Mouse (Mus musculus) CH12.LX (cell line): ENCODE data around the gene Olfr986.

Source experiments
- CHD1 ChIP-seq: IDR thresholded peaks from 2 replicates; pipeline ENCODE4 v1.6.1; 2012; ENCODE audit warnings: low read depth, low read length, improper control_type of control experiment, inconsistent platforms
- HCFC1 ChIP-seq: IDR thresholded peaks from 2 replicates; pipeline ENCODE4 v1.6.1; 2012; ENCODE audit warnings: low read depth, mild to moderate bottlenecking, inconsistent platforms, low read length, improper control_type of control experiment
- IRF4 ChIP-seq: IDR thresholded peaks from 2 replicates; pipeline ENCODE4 v1.6.1; 2014; ENCODE audit warnings: low read depth, mild to moderate bottlenecking, inconsistent platforms, low read length, improper control_type of control experiment
- NRF1 ChIP-seq: IDR thresholded peaks from 2 replicates; pipeline ENCODE4 v1.6.1; 2014; ENCODE audit warnings: low read depth, mild to moderate bottlenecking, inconsistent platforms, low read length, improper control_type of control experiment, moderate library complexity
- POLR2A ChIP-seq: IDR thresholded peaks from 2 replicates; pipeline ENCODE4 v1.6.1; 2011; ENCODE audit warnings: low read depth, mild to moderate bottlenecking, improper control_type of control experiment, low read length
- POLR2AphosphoS2 ChIP-seq: IDR thresholded peaks from 2 replicates; pipeline ENCODE4 v1.6.1; 2011; ENCODE audit warnings: low read depth, low read length, improper control_type of control experiment

DNA sequence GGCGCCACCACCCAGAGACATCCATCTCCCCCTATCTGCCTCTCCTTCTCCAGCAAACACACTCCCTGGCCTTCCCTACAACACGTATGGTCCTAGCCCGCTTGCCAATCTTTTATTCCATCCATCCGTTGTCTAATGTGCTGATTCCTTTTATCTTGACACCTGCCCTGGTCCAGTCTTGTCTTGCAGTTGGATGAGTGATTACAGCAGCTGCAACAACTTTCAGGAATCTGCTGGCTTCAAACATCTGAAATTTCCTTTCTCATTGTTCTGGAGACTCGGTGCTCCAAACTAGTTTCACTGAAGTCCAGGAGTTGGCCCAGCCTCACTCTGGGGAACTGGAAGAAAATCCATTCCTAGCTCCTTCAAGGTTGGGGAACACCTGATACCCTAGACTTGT, 48.8 kb downstream of the Olfr986 start:
- TF ChIP-seq HCFC1 = no peak
- TF ChIP-seq CHD1 = no peak
- no peak for TF ChIP-seq POLR2A
- no peak for TF ChIP-seq POLR2AphosphoS2
- no peak for TF ChIP-seq NRF1
- no peak for TF ChIP-seq IRF4
